Mouse (Mus musculus) forelimb bud, embryonic 11.5 days (tissue): ENCODE measurements around the gene Cnn3.
A peak's percentile ranks its signal among the peaks of the same experiment; 100 is the strongest.

Experiments
- DNase-seq: peaks from one replicate; pipeline ENCODE4 v3.0.0-alpha.2; 2012; ENCODE audit warnings: low read depth, low spot score

Cnn3 gene

GRCm38 (mm10) chr3:121449527-121449926 lies 23.2 kb downstream of the Cnn3 start:
- DNase-seq = no peak

GRCm38 (mm10) chr3:121451404-121451803 lies 25.1 kb downstream of the Cnn3 start:
- DNase-seq = no peak

DNA sequence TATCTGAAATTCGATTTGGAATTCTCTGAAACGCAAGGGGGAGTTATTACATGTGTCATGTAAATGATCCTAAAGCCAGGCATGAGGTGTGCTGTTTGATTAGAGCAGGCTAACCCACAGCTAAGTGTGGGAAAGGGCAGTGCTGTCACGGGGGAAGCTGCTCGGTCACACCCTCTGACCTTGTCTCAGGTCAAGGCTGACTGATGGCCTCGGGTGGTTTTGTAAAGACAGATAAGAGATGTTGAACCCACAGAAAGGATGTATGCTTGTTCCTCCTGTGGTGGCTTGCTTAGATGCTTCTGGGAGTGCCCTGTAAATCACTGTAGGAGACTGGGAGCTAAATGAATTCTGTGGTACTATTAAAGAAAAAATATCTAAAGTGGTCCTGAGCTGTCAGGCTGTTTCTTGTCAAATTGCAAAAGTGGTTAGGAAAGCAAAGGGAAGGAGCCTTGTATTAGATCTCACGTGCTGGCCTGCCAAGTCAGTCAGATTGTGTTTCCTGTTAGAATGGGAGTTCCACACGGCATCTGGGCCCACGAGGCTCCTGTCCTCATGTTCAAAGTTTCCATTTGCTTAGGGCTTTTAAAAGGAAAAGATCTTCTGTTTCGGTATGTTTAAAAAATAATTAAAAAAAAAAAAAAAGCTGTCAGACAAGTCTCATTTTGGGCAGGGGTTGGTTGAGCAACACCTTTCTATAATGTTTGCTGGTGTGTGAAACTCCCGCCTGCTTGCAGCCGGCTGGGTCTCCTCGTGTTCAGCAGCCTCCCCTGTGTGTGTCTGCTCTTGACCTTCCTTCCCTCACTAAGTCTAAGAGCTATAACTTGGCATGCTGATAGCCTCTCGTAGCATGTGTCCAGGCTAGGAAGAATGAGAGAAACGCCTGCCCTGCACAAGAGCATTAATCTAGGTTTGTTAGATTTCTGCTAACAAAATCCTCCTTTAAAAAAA lies 32.5 kb downstream of the Cnn3 start:
- no peak for DNase-seq

DNA sequence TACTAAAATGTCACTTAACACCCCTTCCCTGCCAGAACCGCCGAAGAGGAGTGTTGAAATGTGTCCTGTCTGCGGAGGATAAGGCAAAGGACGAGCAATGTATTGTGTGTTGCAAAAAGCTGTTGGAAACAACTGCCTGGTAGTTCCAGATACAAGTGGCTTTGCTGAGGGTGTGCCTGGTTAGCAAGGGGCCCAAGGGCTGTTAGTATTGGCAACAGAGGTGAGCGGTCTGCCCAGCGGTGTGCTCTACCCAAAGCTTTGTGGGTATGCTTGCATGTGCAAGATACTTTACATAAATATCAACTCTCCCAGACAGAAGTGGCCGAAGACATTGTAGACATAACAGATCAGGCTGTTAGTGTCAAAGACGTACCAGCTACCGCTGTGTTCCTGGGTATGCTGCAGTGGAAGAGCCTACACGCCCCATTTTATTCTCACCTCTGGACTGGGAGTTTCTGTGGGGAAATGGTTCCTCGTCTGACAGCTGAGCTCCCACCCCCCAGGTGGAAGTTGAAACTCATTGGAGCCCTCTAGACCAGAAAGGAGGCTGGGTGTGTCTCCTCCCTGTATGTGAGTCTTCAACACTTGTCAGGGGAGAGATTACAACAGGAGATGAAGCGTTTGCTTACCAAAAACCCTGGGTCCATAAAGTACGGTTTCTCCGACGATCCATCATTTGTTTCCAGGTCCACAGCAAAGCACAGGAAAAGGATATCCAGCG lies 34.3 kb downstream of the Cnn3 start:
- no peak for DNase-seq

GRCm38 (mm10) chr3:121461477-121461876 lies 35.2 kb downstream of the Cnn3 start:
- no peak for DNase-seq

DNA sequence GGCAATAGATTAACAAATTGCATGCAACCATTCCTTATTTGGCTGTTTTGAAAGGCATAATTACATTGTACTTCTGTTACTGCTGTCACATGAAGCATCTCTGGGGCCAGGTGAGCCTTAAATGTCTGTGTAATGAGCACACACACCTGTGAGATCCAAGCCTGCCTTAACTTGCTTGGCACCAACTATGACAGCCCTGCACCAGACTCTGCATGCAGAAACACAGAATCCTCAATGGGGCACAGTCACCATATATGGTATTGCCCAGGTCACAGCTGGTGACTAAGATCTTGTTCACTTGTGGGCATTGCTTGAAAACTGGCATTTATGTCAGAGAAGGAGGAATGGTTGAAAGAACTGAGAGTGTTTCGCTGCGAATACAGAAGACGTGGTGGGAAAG lies 36.5 kb downstream of the Cnn3 start:
- no peak for DNase-seq

DNA sequence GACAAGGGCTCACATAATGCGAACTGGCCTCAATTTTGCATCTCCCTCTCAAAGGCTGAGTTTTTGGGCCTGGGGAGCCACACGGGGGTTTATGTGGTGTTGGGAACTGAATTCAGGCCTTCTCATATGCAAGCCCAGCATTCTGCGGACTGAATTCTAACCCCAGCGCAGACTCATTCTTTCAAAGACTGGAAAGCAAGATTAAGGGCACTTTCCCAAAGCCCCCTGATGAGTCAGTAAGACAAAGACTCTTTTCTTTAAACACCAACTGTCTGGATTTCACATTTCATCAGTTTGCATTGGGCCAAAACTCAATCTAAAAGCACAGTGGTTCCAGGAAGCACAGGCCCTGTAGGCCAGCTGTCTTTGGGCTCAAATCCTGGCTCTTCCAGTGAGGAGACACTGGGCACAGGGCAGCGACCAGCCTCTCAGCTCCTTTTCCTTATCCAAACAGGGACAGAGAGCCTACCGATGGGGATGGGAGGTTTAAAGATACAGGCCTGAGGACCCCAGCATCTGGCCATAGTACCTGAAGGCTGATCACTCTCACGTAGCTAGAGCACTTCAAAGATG lies 38.5 kb downstream of the Cnn3 start:
- no peak for DNase-seq

DNA sequence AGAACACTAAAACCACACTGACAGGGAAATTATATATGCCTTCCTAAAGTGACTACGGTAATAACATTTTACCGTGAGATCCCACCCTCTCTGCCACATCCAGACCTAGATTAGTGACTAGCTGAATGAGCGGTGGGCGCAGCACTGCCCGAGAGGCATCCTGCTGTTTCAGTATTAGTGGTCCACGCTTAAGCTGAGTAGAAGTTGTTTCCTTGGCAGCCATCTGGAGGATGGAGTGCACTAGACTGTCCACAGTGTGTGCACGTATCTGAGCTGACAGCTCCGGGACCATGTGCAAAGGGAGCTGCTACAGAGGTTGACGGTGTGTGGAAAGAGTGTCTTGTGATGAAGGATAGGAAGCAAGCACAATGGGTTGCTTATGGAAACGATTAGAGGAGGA lies 39.5 kb downstream of the Cnn3 start:
- DNase-seq = no peak

DNA sequence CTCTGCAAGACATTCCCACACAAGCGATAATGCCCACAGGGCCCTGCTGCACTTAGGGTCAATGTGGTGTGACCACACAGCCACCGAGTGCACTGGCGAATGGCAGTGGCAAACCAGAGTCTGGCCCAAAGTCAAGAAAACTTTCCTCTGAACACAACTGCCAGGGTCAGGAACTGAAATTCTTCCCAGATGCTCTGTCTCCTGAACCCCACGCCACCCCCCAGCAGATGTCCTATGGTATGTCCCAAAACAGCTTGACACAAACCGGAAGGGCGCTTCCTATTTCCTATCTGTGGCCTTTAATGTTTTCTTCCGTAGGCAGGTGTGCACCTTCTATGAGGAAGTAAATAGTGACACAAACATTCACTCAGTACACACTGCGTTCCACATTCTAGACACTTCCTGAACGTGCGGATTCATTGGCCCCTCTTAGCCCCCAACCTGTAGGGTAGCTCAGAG lies 40.8 kb downstream of the Cnn3 start:
- DNase-seq = no peak

DNA sequence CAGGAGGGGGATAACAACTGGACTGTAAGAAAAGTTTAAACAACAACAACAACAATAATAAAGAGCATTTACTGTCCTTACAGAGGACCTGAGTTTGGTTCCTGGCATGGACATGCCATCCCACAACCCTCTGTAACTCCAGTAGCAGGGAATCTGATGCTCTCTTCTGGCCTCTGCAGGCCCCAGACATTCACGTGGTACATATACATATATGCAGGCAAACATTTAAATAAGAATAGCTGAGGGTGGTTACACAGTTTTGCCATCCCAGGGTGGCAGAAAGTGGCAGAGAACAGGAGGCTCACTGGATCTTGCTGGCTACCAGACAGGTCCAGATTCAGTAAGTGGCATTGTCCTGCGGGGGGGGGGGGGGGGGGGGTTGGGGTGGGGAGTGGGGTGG lies 41.8 kb downstream of the Cnn3 start:
- no peak for DNase-seq

DNA sequence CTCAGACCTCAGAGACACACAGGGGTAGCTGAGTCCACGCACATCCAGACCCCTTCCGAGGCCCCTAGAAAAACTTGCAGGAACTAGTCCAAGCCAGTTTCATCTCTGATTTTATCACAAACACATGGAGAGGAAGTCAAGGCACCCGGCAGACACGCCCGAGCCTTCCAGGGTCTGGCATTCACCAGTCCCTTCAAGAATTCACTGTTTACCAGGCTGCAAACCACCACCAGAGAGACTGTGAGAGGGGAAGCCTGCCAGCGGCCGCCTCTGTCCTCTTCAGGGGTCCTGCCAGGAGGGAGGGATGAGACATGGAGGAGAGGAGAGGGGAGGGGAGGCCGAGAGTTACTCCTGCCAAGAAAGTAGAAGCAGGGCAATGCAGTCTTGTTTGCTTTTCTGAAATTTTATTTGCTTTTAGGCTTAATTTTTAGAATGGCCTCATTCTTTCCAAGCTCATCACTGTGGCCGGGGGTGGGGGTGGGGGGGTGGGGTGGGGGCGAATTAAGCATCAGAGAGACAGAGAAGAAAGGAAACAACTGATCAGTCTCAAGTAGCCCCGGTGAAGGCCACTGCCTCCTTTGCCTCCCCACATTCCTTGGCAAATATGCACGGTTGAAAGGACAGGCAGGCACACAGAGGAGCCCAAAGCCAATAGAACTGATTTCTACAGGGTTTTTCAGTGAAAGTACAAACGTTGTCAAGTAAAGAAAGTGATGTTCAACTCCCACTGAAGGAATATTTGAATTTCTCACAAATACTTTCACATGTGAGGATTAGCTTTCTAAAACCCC lies 43.1 kb downstream of the Cnn3 start:
- DNase-seq = peak; percentile 78

- no peak for DNase-seq
Observed at GRCm38 (mm10) chr3:121471703-121472102, 45.4 kb downstream of the Cnn3 start.

GRCm38 (mm10) chr3:121474738-121475137 lies 48.4 kb downstream of the Cnn3 start:
- DNase-seq = no peak

GRCm38 (mm10) chr3:121480030-121480960 lies 54.0 kb downstream of the Cnn3 start:
- DNase-seq = no peak

DNA sequence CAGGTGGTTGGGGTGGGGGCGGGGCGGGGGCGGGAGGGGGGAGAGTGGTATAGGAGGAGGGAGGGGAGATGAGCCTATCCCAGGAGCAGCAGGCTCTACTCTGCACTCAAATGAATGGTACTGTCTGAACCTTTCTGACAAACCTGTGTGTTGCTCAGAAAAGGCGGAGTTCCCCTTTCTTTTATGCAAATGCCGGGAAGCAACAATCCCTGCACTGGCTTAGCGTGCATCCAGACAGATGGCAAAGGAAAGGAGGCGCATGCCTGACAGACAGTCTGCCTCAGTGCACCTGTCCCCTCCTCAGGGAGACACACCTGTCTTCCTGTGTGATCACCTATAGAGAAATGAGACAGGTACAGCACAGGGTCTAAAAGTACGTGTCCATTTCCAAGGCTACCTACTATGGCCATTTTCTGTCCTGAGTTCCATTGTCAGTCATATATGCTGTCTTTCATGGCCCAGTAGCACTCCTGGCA lies 54.7 kb downstream of the Cnn3 start:
- no peak for DNase-seq

DNA sequence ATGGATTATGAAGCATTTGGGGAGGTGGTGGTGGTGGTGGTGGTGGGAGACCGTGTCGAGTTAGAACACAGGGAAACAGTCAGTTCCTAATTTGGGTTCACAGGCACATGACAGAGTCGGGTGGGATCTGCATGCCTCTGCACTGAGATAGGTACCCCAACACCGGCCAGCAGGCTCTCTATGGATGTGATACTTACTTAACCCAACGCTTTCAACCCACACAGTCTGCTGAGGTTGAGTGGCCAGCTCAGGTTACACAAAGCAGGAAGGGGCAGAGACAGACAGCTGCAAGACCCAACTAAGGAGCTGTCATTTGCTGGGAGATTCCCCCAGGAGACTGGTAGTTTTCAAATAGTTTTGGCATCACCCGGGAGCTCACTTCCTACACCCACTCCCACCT lies 55.3 kb downstream of the Cnn3 start:
- no peak for DNase-seq

GRCm38 (mm10) chr3:121483266-121484161 lies 57.2 kb downstream of the Cnn3 start:
- DNase-seq = no peak

DNA sequence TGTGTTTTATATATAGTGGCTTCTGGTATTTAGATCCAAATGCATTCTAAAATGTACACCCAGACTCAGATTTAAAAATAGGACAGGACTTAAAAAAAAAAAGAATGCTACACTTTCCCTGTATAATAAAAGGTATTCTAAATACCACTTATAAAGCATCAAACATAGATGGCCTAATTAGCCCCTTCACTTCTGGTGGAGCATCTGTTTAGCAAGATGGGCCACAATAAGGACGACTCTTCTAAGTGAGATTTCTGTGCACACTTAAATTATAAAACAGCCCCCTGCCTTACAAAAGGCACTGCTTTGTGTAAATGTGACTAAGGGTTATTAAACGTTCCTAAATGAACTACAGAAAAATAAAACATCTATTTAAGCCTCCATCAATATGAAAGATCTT lies 58.9 kb downstream of the Cnn3 start:
- DNase-seq = no peak

DNA sequence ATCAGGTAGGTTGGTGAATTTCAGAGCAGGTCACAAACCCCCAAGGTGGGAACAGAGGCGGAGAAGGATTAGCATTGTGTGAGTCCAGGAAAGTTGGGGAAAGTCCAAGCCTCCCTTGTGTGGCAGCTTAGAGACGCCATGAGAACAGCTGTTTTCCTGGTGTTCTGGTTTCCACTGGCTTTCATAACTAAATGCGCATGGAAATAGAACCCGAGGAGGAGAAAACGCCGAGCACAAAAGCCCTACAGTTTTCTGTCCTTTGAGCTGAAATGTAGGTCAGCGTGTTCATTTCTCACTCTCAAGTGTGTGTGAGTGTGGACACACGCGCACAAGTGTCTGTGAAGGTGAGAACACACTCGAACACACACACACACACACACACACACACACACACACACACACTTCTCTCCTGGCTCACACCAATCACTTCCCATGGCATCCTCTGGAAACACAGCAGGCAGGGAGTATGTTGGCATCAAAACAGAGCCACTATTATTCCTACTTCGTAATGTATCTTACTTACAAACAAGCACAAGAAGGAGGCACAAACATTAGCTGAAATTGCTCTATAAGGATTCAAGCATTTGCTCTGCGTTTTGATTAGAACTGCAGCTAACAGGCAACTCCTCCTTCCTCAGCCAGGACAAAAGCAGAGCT lies 63.3 kb downstream of the Cnn3 start:
- no peak for DNase-seq
